Mouse (Mus musculus): ENCODE data around the gene Arhgap35. TPM values are rescaled to one million over a fixed set of nuclear protein-coding genes. Genes with fewer than 3 reads are reported as not detected.

The Arhgap35 gene
- polyA plus RNA-seq, 1 experiment from 2014 or later, result 12.0 TPM

- Histone ChIP-seq H3K27ac (no peak overlapping the region), H3K9ac (no peak overlapping the region), H3K9me3 (no peaks in the 10 kb centered on the region), H3K36me3 (peaks cover 14% of the 10 kb centered on the region; the same call in 1 of the 2 replicates), H3K4me3 (replicated peaks) (no peak overlapping the region), H3K4me2 (no peak overlapping the region), H3K4me1 (no peaks in the 10 kb centered on the region), H3K27me3 (replicated peaks) (no peaks in the 10 kb centered on the region)
- 80% methylated on average over 2 of the region's 2 CpGs for WGBS
- ATAC-seq (ENCODE audit: insufficient read depth, low FRiP score, low read depth), result no peak
Measured at GRCm38 (mm10) chr7:16504573-16505225, 110.1 kb downstream of the Arhgap35 start.

GRCm38 (mm10) chr7:16501571-16501970, 113.2 kb downstream of the Arhgap35 start:
- Histone ChIP-seq H3K36me3 (peaks cover 30% of the 10 kb centered on the region), H3K27me3 (replicated peaks) (no peaks in the 10 kb centered on the region), H3K4me3 (replicated peaks) (no peak overlapping the region), H3K9me3 (no peaks in the 10 kb centered on the region), H3K27ac (no peak overlapping the region), H3K4me2 (no peak overlapping the region), H3K9ac (no peak overlapping the region), H3K4me1 (no peaks in the 10 kb centered on the region)
- ATAC-seq (ENCODE audit: insufficient read depth, low FRiP score, low read depth), result no peak
- 90% methylated on average over 4 of the region's 4 CpGs for WGBS

- H3K27me3 ChIP-seq (replicated peaks), result no peaks in the 10 kb centered on the region
- H3K27ac ChIP-seq, result no peak overlapping the region
- no peak for ATAC-seq (ENCODE audit: insufficient read depth, low FRiP score, low read depth)
- H3K9ac ChIP-seq, result no peak overlapping the region
- WGBS, result 87% methylated on average over 6 of the region's 6 CpGs
- H3K4me2 ChIP-seq, result no peak overlapping the region
- H3K4me3 ChIP-seq (replicated peaks), result no peak overlapping the region
- peaks cover 28% of the 10 kb centered on the region; the same call in 1 of the 2 replicates for H3K36me3 ChIP-seq
- H3K4me1 ChIP-seq, result no peaks in the 10 kb centered on the region
- no peaks in the 10 kb centered on the region for H3K9me3 ChIP-seq
Measured at GRCm38 (mm10) chr7:16499671-16500104, 115.1 kb downstream of the Arhgap35 start.

- peaks cover 25% of the 10 kb centered on the region; the same call in 1 of the 2 replicates for H3K36me3 ChIP-seq
- no peak overlapping the region for H3K9ac ChIP-seq
- H3K9me3 ChIP-seq, result no peaks in the 10 kb centered on the region
- H3K4me3 ChIP-seq (replicated peaks), result no peak overlapping the region
- WGBS, result 83% methylated on average over 3 of the region's 3 CpGs
- H3K4me1 ChIP-seq, result no peaks in the 10 kb centered on the region
- no peak for ATAC-seq (ENCODE audit: insufficient read depth, low FRiP score, low read depth)
- no peak overlapping the region for H3K4me2 ChIP-seq
- no peaks in the 10 kb centered on the region for H3K27me3 ChIP-seq (replicated peaks)
- no peak overlapping the region for H3K27ac ChIP-seq
Measured at GRCm38 (mm10) chr7:16496260-16496659, 118.5 kb downstream of the Arhgap35 start.

- Histone ChIP-seq H3K9me3 (no peaks in the 10 kb centered on the region), H3K4me2 (no peak overlapping the region), H3K36me3 (peaks cover 25% of the 10 kb centered on the region; the same call in 1 of the 2 replicates), H3K9ac (no peak overlapping the region), H3K27me3 (replicated peaks) (no peaks in the 10 kb centered on the region), H3K4me1 (no peaks in the 10 kb centered on the region), H3K4me3 (replicated peaks) (no peak overlapping the region), H3K27ac (no peak overlapping the region)
- ATAC-seq (ENCODE audit: insufficient read depth, low FRiP score, low read depth), result no peak
- 24% methylated on average over 2 of the region's 2 CpGs for WGBS
Measured at GRCm38 (mm10) chr7:16493361-16493760, 121.4 kb downstream of the Arhgap35 start.

- no peaks in the 10 kb centered on the region for H3K4me1 ChIP-seq
- no peak for ATAC-seq (ENCODE audit: insufficient read depth, low FRiP score, low read depth)
- H3K9me3 ChIP-seq, result no peaks in the 10 kb centered on the region
- no peak overlapping the region for H3K27ac ChIP-seq
- H3K9ac ChIP-seq, result no peak overlapping the region
- H3K4me3 ChIP-seq (replicated peaks), result no peak overlapping the region
- no peaks in the 10 kb centered on the region for H3K27me3 ChIP-seq (replicated peaks)
- H3K4me2 ChIP-seq, result no peak overlapping the region
- H3K36me3 ChIP-seq, result peaks cover 15% of the 10 kb centered on the region; the same call in 1 of the 2 replicates
- 62% methylated on average over 3 of the region's 3 CpGs for WGBS
Measured at GRCm38 (mm10) chr7:16492211-16492610, 122.6 kb downstream of the Arhgap35 start.

- H3K4me3 ChIP-seq (replicated peaks), result no peak overlapping the region
- peaks cover 10% of the 10 kb centered on the region; the same call in 1 of the 2 replicates for H3K36me3 ChIP-seq
- 0 out of 2 replicates have a peak, but pooled peaks have one; percentile 23 for ATAC-seq (ENCODE audit: insufficient read depth, low FRiP score, low read depth)
- no peak overlapping the region for H3K4me2 ChIP-seq
- H3K4me1 ChIP-seq, result no peaks in the 10 kb centered on the region
- H3K27ac ChIP-seq, result no peak overlapping the region
- H3K9me3 ChIP-seq, result no peaks in the 10 kb centered on the region
- H3K27me3 ChIP-seq (replicated peaks), result no peaks in the 10 kb centered on the region
- no peak overlapping the region for H3K9ac ChIP-seq
- 28% methylated on average over 3 of the region's 3 CpGs for WGBS
Measured at GRCm38 (mm10) chr7:16491759-16492158, 123.0 kb downstream of the Arhgap35 start.

GRCm38 (mm10) chr7:16489948-16490347, 124.8 kb downstream of the Arhgap35 start:
- H3K9me3 ChIP-seq, result no peaks in the 10 kb centered on the region
- no peak for ATAC-seq (ENCODE audit: insufficient read depth, low FRiP score, low read depth)
- no peaks in the 10 kb centered on the region for H3K27me3 ChIP-seq (replicated peaks)
- H3K27ac ChIP-seq, result no peak overlapping the region
- H3K36me3 ChIP-seq, result no peaks in the 10 kb centered on the region
- no peak overlapping the region for H3K4me2 ChIP-seq
- H3K4me3 ChIP-seq (replicated peaks), result no peak overlapping the region
- 83% methylated on average over 9 of the region's 9 CpGs for WGBS
- H3K4me1 ChIP-seq, result no peaks in the 10 kb centered on the region
- no peak overlapping the region for H3K9ac ChIP-seq

- Histone ChIP-seq H3K36me3 (no peaks in the 10 kb centered on the region), H3K4me3 (replicated peaks) (no peak overlapping the region), H3K27ac (no peak overlapping the region), H3K27me3 (replicated peaks) (no peaks in the 10 kb centered on the region), H3K4me1 (no peaks in the 10 kb centered on the region), H3K9me3 (no peaks in the 10 kb centered on the region), H3K4me2 (no peak overlapping the region), H3K9ac (no peak overlapping the region)
- no peak for ATAC-seq (ENCODE audit: insufficient read depth, low FRiP score, low read depth)
Measured at GRCm38 (mm10) chr7:16488816-16489215, 126.0 kb downstream of the Arhgap35 start.

GRCm38 (mm10) chr7:16477628-16478027, 137.2 kb downstream of the Arhgap35 start, which contains the start of gene Npas1:
Gene Npas1, minus strand, starts transcription at chr7:16477728.
- Histone ChIP-seq H3K9ac (no peak within 1 kb of the TSS), H3K4me2 (peak within 1 kb of the TSS; percentile 56), H3K9me3 (no peaks in the 10 kb centered on the region), H3K27ac (no peak within 1 kb of the TSS), H3K36me3 (no peaks in the 10 kb centered on the region), H3K27me3 (replicated peaks) (peaks cover 48% of the 10 kb centered on the region), H3K4me1 (peaks cover 20% of the 10 kb centered on the region), H3K4me3 (replicated peaks) (peak within 1 kb of the TSS; percentile 34)
- ATAC-seq (ENCODE audit: insufficient read depth, low FRiP score, low read depth), result no peak
- WGBS, result 87% methylated on average over 8 of the region's 8 CpGs

- no peak overlapping the region for H3K9ac ChIP-seq
- no peak overlapping the region for H3K27ac ChIP-seq
- peaks cover 57% of the 10 kb centered on the region for H3K27me3 ChIP-seq (replicated peaks)
- H3K4me3 ChIP-seq (replicated peaks), result peak overlapping the region; percentile 34
- H3K4me1 ChIP-seq, result peaks cover 20% of the 10 kb centered on the region
- 1% methylated on average over 33 of the region's 34 CpGs for WGBS
- ATAC-seq (ENCODE audit: insufficient read depth, low FRiP score, low read depth), result peak; percentile 53
- H3K36me3 ChIP-seq, result no peaks in the 10 kb centered on the region
- H3K9me3 ChIP-seq, result no peaks in the 10 kb centered on the region
- H3K4me2 ChIP-seq, result peak overlapping the region; percentile 56
Measured at GRCm38 (mm10) chr7:16476600-16476989, 138.2 kb downstream of the Arhgap35 start.

GRCm38 (mm10) chr7:16475764-16476599, 138.8 kb downstream of the Arhgap35 start:
- H3K4me1 ChIP-seq, result peaks cover 20% of the 10 kb centered on the region
- H3K27ac ChIP-seq, result no peak overlapping the region
- peak overlapping the region; percentile 56 for H3K4me2 ChIP-seq
- no peaks in the 10 kb centered on the region for H3K9me3 ChIP-seq
- WGBS, result 1% methylated on average over 54 of the region's 59 CpGs
- ATAC-seq (ENCODE audit: insufficient read depth, low FRiP score, low read depth), result no peak
- H3K36me3 ChIP-seq, result no peaks in the 10 kb centered on the region
- no peak overlapping the region for H3K9ac ChIP-seq
- peaks cover 62% of the 10 kb centered on the region for H3K27me3 ChIP-seq (replicated peaks)
- H3K4me3 ChIP-seq (replicated peaks), result peak overlapping the region; percentile 34

Measured in stomach, embryonic 15.5 days (tissue).